In genomic region chr1:35811795-35812194, GRCm38 (mm10) we compare ENCODE assay signal across 15 mouse cellular contexts.
"Had no signal": no experiment of that assay in that cellular context is flagged by ENCODE, and none has a peak within 500 bp of the region (broad histone marks: within the 10 kb centered on the region; RNA-seq: fewer than 3 reads in every experiment).

No protein-coding gene starts in this region.

- DNase-seq: kidney, adult 8-10 months; kidney, postnatal 36 days; layer of hippocampus, postnatal 36 days; liver; liver, embryonic 13.5 days; liver, postnatal 0 days; spleen, adult 18-20 months; thymus, adult 18-20 months; thymus, postnatal 25 days had no signal

- H3K4me3 ChIP-seq: limb, embryonic 12.5 days; liver, embryonic 13.5 days; lung, embryonic 15.5 days; myocyte had no signal

- H3K9me3 ChIP-seq: limb, embryonic 12.5 days; liver, embryonic 13.5 days; lung, embryonic 15.5 days had no signal

- H3K4me1 ChIP-seq: liver, embryonic 13.5 days had no signal

- H3K36me3 ChIP-seq: limb, embryonic 12.5 days; liver, embryonic 13.5 days; lung, embryonic 15.5 days had no signal

- H3K9ac ChIP-seq: limb, embryonic 12.5 days; liver, embryonic 13.5 days; liver, postnatal 0 days; lung, embryonic 15.5 days had no signal

- ATAC-seq: inflammation-experienced regulatory T-cells, adult 6 months; intestine, postnatal 0 days; liver, postnatal 0 days had no signal

- H3K27ac ChIP-seq: kidney, postnatal 0 days; limb, embryonic 12.5 days; liver, embryonic 13.5 days; lung, embryonic 15.5 days had no signal

- H3K4me2 ChIP-seq: limb, embryonic 12.5 days; liver, embryonic 13.5 days; lung, embryonic 15.5 days had no signal

- H3K27me3 ChIP-seq: limb, embryonic 12.5 days; liver, embryonic 13.5 days; lung, embryonic 15.5 days had no signal
